Mouse (Mus musculus) testis, adult 10 weeks (tissue): ENCODE data around the gene Vmn1r35. TPM values are rescaled to one million over a fixed set of nuclear protein-coding genes. Genes with fewer than 3 reads are reported as not detected.

Experiments used
- polyA plus RNA-seq: library from polyadenylated mRNA; stranded (reverse); fragments of 350-450 nt; fragmentation: Illumina TruSeq; extraction: RNeasy Lipid Tissue Mini Kit (QIAGEN cat#74804); gene quantifications from one replicate; pipeline ENCODE4 v1.2.3, GENCODE M21; 2014; ENCODE audit warnings: low read depth, low replicate concordance

Vmn1r35 gene
- 0.17 TPM for polyA plus RNA-seq

GRCm38 (mm10) chr6:66685806-66686205 lies at the start of gene Vmn1r35:
Vmn1r35 (minus strand) TSS chr6:66685906.

GRCm38 (mm10) chr6:66729082-66729481 lies 43.4 kb upstream of the Vmn1r35 start, which contains the start of gene Vmn1r37:
Vmn1r37 (plus strand) TSS chr6:66729382.

GRCm38 (mm10) chr6:66719068-66719467 lies 33.4 kb upstream of the Vmn1r35 start, which contains the start of gene Vmn1r36:
Vmn1r36 (minus strand) TSS chr6:66719168.

GRCm38 (mm10) chr6:66643779-66644178 lies 41.9 kb downstream of the Vmn1r35 start, which contains the start of gene Vmn1r34:
Vmn1r34 (minus strand) TSS chr6:66643879.

Other genes starting within 250 kb of the Vmn1r35 start
- 47.7 TPM for gene Mad2l1, start 150.5 kb downstream of the Vmn1r35 start, polyA plus RNA-seq
- gene Vmn1r32, start 125.8 kb downstream of the Vmn1r35 start, polyA plus RNA-seq: not detected
- not detected for gene Vmn1r33, start 67.6 kb downstream of the Vmn1r35 start, polyA plus RNA-seq
- not detected for gene Vmn1r34, start 42.0 kb downstream of the Vmn1r35 start, polyA plus RNA-seq
- not detected for gene Vmn1r36, start 33.3 kb upstream of the Vmn1r35 start, polyA plus RNA-seq
- not detected for gene Vmn1r37, start 43.5 kb upstream of the Vmn1r35 start, polyA plus RNA-seq
- gene Vmn1r38, start 96.7 kb upstream of the Vmn1r35 start, polyA plus RNA-seq: not detected
- gene Vmn1r39, start 124.7 kb upstream of the Vmn1r35 start, polyA plus RNA-seq: not detected
- 42.8 TPM for gene Gng12, start 210.5 kb upstream of the Vmn1r35 start, polyA plus RNA-seq